Mouse (Mus musculus) CH12.LX (cell line): ENCODE measurements at regions not wholly inside any gene's neighbourhood (a gene's known extent, or its start where the extent isn't known, plus 50 kb on each side); places are given as distances from the start of the nearest gene placed in this dataset.

Experiments
- CTCF ChIP-seq, 2 experiments: IDR thresholded peaks in 1 of 2; conservative IDR thresholded peaks in 1 of 2; 2 replicates each; pipeline ENCODE4 v1.5.1; 2011 to 2012; ENCODE audit warnings: low read depth in 2 of 2, low read length in 2 of 2, improper control_type of control experiment in 1 of 2, inconsistent platforms in 1 of 2, mild to moderate bottlenecking in 1 of 2, moderate library complexity in 1 of 2
- ELF1 ChIP-seq: IDR thresholded peaks from 2 replicates; pipeline ENCODE4 v1.6.1; 2014; ENCODE audit warnings: low read depth, mild to moderate bottlenecking, inconsistent platforms, low read length, improper control_type of control experiment
- MXI1 ChIP-seq: IDR thresholded peaks from 2 replicates; pipeline ENCODE4 v1.6.1; 2011; ENCODE audit warnings: mild to moderate bottlenecking, low read depth, low read length, improper control_type of control experiment
- TCF12 ChIP-seq: IDR thresholded peaks from 2 replicates; pipeline ENCODE4 v1.6.1; 2014; ENCODE audit warnings: low read depth, mild to moderate bottlenecking, inconsistent platforms, low read length, improper control_type of control experiment
- ZKSCAN1 ChIP-seq: IDR thresholded peaks from 2 replicates; pipeline ENCODE4 v1.6.1; 2012; ENCODE audit warnings: low read depth, inconsistent platforms, low read length, improper control_type of control experiment, borderline replicate concordance

DNA sequence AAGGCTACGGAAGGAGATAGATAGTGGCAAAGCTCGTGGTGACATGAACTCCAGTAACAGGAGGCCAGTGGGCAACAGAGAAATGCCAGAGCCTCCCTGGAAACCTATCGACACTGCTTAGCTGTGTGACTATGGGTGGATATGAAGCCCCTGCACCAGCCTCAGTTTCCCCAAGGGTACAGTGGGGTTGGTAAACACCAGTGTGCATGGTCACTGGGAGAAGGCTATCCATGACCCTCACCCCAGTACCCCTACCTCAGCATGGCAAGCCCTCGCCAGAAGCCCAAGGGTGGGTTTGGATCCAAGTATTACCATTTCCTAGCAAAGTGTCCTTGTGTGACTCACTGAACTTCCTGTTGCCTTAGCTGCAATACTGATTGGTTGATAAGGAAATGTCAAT lies 58.5 kb downstream of the Rhob start:
- TF ChIP-seq ELF1, result no peak
- no peak for TF ChIP-seq TCF12
- TF ChIP-seq MXI1, result no peak
- no peak for TF ChIP-seq CTCF (conservative IDR thresholded peaks at IDR 0.05 in 1 of 2, IDR thresholded peaks at IDR 0.05 in 1 of 2; ENCODE audit: low read depth in 2 of 2, low read length in 2 of 2)
- no peak for TF ChIP-seq ZKSCAN1
